Mouse (Mus musculus) urinary bladder, postnatal 36 days (tissue): ENCODE measurements around the gene Pitpna.
A peak's percentile ranks its signal among the peaks of the same experiment; 100 is the strongest.

Source experiments
- DNase-seq, 2 experiments: peaks; one replicate each; pipeline ENCODE4 v3.0.0; 2022; ENCODE audit warnings: low spot score in 2 of 2, mixed read lengths in 1 of 2

Pitpna gene

GRCm38 (mm10) chr11:75563851-75564548 is 23.9 kb upstream of the Pitpna start:
- DNase-seq, result peak; percentile 63 to 80

GRCm38 (mm10) chr11:75565849-75566248 is 22.0 kb upstream of the Pitpna start:
- peak; percentile 33 to 68 for DNase-seq

GRCm38 (mm10) chr11:75566276-75567196 is 21.4 kb upstream of the Pitpna start:
- no peak for DNase-seq

GRCm38 (mm10) chr11:75567346-75568114 is 20.4 kb upstream of the Pitpna start:
- DNase-seq, result peak in 1 of 2 experiments; percentile 18

- no peak for DNase-seq
These were observed 19.8 kb upstream of the Pitpna start for GRCm38 (mm10) chr11:75568115-75568511.

GRCm38 (mm10) chr11:75568962-75569361 is 18.9 kb upstream of the Pitpna start:
- no peak for DNase-seq

GRCm38 (mm10) chr11:75570375-75571125 is 17.3 kb upstream of the Pitpna start:
- DNase-seq, result peak in 1 of 2 experiments; percentile 49

GRCm38 (mm10) chr11:75571126-75571990 is 16.5 kb upstream of the Pitpna start:
- DNase-seq, result peak in 1 of 2 experiments; percentile 49

GRCm38 (mm10) chr11:75572301-75572791 is 15.6 kb upstream of the Pitpna start:
- no peak for DNase-seq

GRCm38 (mm10) chr11:75572854-75573650 is 14.8 kb upstream of the Pitpna start:
- DNase-seq, result peak; percentile 90 to 92

- DNase-seq, result no peak
These were observed 13.3 kb upstream of the Pitpna start for GRCm38 (mm10) chr11:75574378-75575123.

- DNase-seq, result no peak
These were observed 12.3 kb upstream of the Pitpna start for GRCm38 (mm10) chr11:75575560-75576123.

- no peak for DNase-seq
These were observed 9.3 kb upstream of the Pitpna start for GRCm38 (mm10) chr11:75578609-75579008.

GRCm38 (mm10) chr11:75581495-75582149 is 6.3 kb upstream of the Pitpna start:
- no peak for DNase-seq

GRCm38 (mm10) chr11:75583521-75583920 is 4.4 kb upstream of the Pitpna start:
- DNase-seq, result no peak

- no peak for DNase-seq
These were observed 2.8 kb upstream of the Pitpna start for GRCm38 (mm10) chr11:75585061-75585460.

- no peak for DNase-seq
These were observed 1.9 kb upstream of the Pitpna start for GRCm38 (mm10) chr11:75585978-75586377.

GRCm38 (mm10) chr11:75586963-75587362 is 934 bp upstream of the Pitpna start:
- DNase-seq, result no peak
